Mouse (Mus musculus): Measurements from ENCODE around the gene Tgfbrap1.

Tgfbrap1 gene

GRCm38 (mm10) chr1:43010461-43010860, 88.0 kb downstream of the Tgfbrap1 start:
- no peak for DNase-seq (ENCODE audit: low spot score)

DNA sequence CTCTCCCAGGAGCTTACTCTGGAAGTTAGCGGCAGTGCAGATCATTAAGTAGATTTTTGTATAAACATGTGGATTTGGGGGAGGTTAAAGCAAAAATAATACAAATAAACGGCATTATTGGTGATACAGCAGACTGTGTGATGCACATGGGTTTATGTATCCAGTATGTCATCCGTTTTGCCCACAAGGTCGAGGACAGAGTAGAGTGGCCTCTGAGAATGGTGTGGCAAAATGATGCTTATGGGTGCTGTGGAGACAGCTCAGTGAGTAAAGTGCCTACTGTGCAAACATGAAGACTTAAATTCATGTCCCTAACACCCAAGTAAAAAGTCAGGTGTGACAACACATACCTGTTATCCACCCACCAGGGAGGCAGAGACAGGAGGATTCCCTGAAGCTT, 91.9 kb downstream of the Tgfbrap1 start:
- DNase-seq (ENCODE audit: low spot score), result no peak

DNA sequence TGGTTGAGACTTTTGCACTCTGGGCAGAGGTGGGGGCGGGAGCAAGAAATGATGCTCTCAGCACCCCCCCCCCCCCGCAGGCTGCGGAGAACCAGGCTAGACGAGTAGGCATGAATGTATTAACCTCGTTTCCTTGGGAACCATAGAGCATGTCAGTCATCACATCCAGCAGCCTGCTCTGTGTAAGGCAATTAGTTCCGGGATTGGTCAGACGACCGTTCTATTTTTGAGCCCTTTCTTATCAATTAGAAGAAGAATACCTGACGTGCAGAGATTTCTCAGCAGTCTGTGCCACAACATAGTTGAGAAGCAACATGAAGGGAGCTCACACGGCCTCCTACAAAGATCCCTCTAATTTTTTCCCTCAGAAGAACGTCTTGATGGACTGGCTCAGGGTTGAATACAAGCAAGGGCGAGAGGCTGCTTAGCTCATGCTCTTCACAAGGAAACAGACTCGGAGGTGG, 92.4 kb downstream of the Tgfbrap1 start:
- no peak for DNase-seq (ENCODE audit: low spot score)

Measured in T-cell, adult 2 months (primary cell).